Mouse (Mus musculus): ENCODE measurements around the gene Atl3. TPM values are rescaled to one million over a fixed set of nuclear protein-coding genes. Genes with fewer than 3 reads are reported as not detected.
A peak's percentile ranks its signal among the peaks of the same experiment; 100 is the strongest.

Atl3 gene
- polyA plus RNA-seq, 1 experiment, result 15.3 TPM

DNA sequence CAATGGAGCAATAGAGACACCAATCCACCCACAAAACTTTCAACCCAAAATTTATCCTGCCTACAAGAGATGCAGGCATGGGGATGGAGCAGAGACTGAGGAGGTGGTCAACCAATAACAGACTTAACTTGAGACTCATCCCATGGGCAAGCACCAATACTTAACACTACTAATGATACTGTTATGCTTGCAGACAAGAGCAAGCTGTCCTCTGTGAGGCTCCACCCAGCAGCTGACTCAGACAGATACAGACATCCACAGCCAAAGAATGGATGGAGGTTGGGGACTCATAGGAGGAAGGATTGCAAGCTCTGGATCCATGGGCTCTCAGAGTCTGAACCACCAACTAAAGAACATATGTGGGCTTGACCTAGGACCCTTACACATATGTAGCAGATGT, 59.6 kb downstream of the Atl3 start:
- Histone ChIP-seq H3K36me3 (ENCODE audit: control insufficient read depth, insufficient read depth, low read length) (no peaks in the 10 kb centered on the region), H3K4me3 (ENCODE audit: control insufficient read depth, insufficient read depth, low read length) (no peak overlapping the region), H3K27ac (ENCODE audit: control insufficient read depth, insufficient read depth, low read length) (no peak overlapping the region), H3K27me3 (ENCODE audit: control insufficient read depth, insufficient read depth, low read length) (no peaks in the 10 kb centered on the region), H3K4me1 (replicated peaks; ENCODE audit: control insufficient read depth, insufficient read depth, low read length) (peaks cover 7% of the 10 kb centered on the region)
- no peak for TF ChIP-seq CTCF (IDR thresholded peaks at IDR 0.05; ENCODE audit: borderline replicate concordance, control insufficient read depth, extremely low read depth, insufficient read depth, low read length, poor library complexity)
- no peak for TF ChIP-seq POLR2A (IDR thresholded peaks at IDR 0.05; ENCODE audit: control insufficient read depth, extremely low read depth, insufficient read depth, low read length, poor library complexity)
- DNase-seq, result no peak

DNA sequence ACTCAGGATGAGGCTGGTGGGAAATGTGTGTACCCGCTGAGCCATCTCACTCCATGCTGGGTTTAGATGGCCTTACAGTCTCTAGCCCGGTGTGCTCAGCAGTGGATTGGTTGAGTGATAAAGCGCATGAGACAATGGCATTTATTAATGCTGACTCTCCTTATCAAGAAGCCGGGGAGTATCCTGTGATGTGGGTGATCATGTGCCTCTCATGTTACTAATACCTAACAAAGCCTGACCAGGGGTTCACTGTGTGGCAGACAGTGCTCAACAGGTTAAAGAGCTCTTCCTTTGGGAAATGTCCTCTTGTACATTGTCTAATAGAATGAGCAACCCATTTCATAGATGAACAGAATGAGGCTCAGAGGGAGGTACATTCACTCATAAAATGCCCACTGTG, 61.0 kb downstream of the Atl3 start:
- DNase-seq, result no peak
- Histone ChIP-seq H3K36me3 (ENCODE audit: control insufficient read depth, insufficient read depth, low read length) (no peaks in the 10 kb centered on the region), H3K27me3 (ENCODE audit: control insufficient read depth, insufficient read depth, low read length) (no peaks in the 10 kb centered on the region), H3K4me3 (ENCODE audit: control insufficient read depth, insufficient read depth, low read length) (no peak overlapping the region), H3K4me1 (replicated peaks; ENCODE audit: control insufficient read depth, insufficient read depth, low read length) (peaks cover 9% of the 10 kb centered on the region), H3K27ac (ENCODE audit: control insufficient read depth, insufficient read depth, low read length) (no peak overlapping the region)
- TF ChIP-seq CTCF (IDR thresholded peaks at IDR 0.05; ENCODE audit: borderline replicate concordance, control insufficient read depth, extremely low read depth, insufficient read depth, low read length, poor library complexity) (no peak), POLR2A (IDR thresholded peaks at IDR 0.05; ENCODE audit: control insufficient read depth, extremely low read depth, insufficient read depth, low read length, poor library complexity) (no peak)
- 97% methylated on average over 4 of the region's 4 CpGs for WGBS

DNA sequence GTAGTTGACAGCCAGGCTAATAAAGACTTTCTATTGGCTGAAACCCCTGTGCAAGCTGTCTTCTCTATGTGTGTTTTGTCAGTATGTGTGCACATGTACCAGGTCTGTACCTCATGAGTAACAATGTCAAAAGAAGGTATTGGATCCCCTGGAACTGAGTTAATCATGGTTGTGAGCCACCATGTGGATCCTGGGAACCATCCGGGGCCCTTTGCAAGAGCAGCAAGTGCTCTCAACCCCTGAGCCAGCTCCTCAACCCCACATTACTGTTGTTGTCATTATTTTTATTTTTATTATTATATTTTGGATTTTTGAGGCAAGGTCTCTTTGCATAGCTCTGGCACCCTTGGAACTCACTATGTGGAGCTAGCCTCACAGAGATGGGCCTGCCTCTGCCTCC, 62.8 kb downstream of the Atl3 start:
- Histone ChIP-seq H3K4me1 (replicated peaks; ENCODE audit: control insufficient read depth, insufficient read depth, low read length) (peaks cover 9% of the 10 kb centered on the region), H3K27me3 (ENCODE audit: control insufficient read depth, insufficient read depth, low read length) (no peaks in the 10 kb centered on the region), H3K4me3 (ENCODE audit: control insufficient read depth, insufficient read depth, low read length) (no peak overlapping the region), H3K27ac (ENCODE audit: control insufficient read depth, insufficient read depth, low read length) (no peak overlapping the region), H3K36me3 (ENCODE audit: control insufficient read depth, insufficient read depth, low read length) (no peaks in the 10 kb centered on the region)
- no peak for TF ChIP-seq CTCF (IDR thresholded peaks at IDR 0.05; ENCODE audit: borderline replicate concordance, control insufficient read depth, extremely low read depth, insufficient read depth, low read length, poor library complexity)
- TF ChIP-seq POLR2A (IDR thresholded peaks at IDR 0.05; ENCODE audit: control insufficient read depth, extremely low read depth, insufficient read depth, low read length, poor library complexity), result no peak
- DNase-seq, result no peak
- 100% methylated on average over 1 of the region's 1 CpGs for WGBS

DNA sequence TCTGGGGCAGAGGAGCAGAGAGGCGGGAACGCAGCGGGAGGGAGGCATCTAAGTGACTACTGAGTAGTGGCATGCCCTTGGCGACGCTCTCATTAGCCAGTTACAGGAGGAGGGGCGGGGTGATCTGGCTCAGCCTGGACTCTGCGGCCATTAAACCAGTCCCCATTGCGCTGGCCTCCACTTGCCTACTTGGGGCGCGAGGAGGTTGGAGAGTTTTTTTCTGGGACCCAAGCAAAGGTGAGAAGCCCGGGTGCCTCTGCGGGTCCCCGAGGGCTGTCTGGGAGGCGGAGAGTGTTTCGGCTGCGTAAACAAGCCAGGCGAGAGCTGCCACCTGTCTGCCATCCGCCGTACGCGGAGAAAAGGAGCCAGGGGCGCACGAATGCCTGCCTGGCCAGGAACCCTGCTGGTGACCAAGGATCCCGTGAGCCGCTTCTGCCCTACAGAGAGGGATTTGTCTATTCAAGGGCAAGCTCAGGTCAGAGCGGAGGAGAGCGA, 63.5 kb downstream of the Atl3 start, which contains the start of gene Pla2g16:
Gene Pla2g16 (plus strand): TSS at position 132 of the 495 bp plus-strand sequence.
- Histone ChIP-seq H3K27ac (ENCODE audit: control insufficient read depth, insufficient read depth, low read length) (peak within 1 kb of the TSS; percentile 33), H3K4me3 (ENCODE audit: control insufficient read depth, insufficient read depth, low read length) (peak within 1 kb of the TSS; percentile 61), H3K4me1 (replicated peaks; ENCODE audit: control insufficient read depth, insufficient read depth, low read length) (peaks cover 9% of the 10 kb centered on the region), H3K36me3 (ENCODE audit: control insufficient read depth, insufficient read depth, low read length) (no peaks in the 10 kb centered on the region), H3K27me3 (ENCODE audit: control insufficient read depth, insufficient read depth, low read length) (no peaks in the 10 kb centered on the region)
- DNase-seq, result peak; percentile 72
- under 1% methylated on average over 27 of the region's 27 CpGs for WGBS
- TF ChIP-seq CTCF (IDR thresholded peaks at IDR 0.05; ENCODE audit: borderline replicate concordance, control insufficient read depth, extremely low read depth, insufficient read depth, low read length, poor library complexity), result no peak
- no peak for TF ChIP-seq POLR2A (IDR thresholded peaks at IDR 0.05; ENCODE audit: control insufficient read depth, extremely low read depth, insufficient read depth, low read length, poor library complexity)

DNA sequence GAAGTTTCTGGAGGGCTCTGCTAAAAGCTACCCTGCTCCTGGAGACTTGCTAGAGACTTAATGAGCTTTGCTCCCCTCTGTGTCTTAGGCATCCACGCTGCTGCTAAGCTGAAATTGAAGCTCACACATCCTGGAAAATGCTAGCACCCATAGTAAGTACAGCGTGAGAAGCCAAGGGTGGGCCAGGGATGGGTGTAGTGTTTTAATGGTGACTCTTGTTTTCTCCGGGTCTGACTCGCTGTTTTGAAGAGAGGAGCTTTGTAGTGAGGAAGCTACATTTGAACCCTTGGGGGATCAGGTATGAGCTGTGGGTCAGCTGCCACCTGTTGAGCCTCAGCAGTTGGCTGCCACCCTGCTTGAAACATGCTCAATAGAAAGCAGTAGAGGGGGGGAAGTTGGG, 64.0 kb downstream of the Atl3 start:
- peak overlapping the region; percentile 33 for H3K27ac ChIP-seq (ENCODE audit: control insufficient read depth, insufficient read depth, low read length)
- DNase-seq, result no peak
- peaks cover 9% of the 10 kb centered on the region for H3K4me1 ChIP-seq (replicated peaks; ENCODE audit: control insufficient read depth, insufficient read depth, low read length)
- H3K36me3 ChIP-seq (ENCODE audit: control insufficient read depth, insufficient read depth, low read length), result no peaks in the 10 kb centered on the region
- peak overlapping the region; percentile 61 for H3K4me3 ChIP-seq (ENCODE audit: control insufficient read depth, insufficient read depth, low read length)
- TF ChIP-seq CTCF (IDR thresholded peaks at IDR 0.05; ENCODE audit: borderline replicate concordance, control insufficient read depth, extremely low read depth, insufficient read depth, low read length, poor library complexity), result no peak
- no peak for TF ChIP-seq POLR2A (IDR thresholded peaks at IDR 0.05; ENCODE audit: control insufficient read depth, extremely low read depth, insufficient read depth, low read length, poor library complexity)
- WGBS, result 0% methylated on average over 4 of the region's 4 CpGs
- H3K27me3 ChIP-seq (ENCODE audit: control insufficient read depth, insufficient read depth, low read length), result no peaks in the 10 kb centered on the region

DNA sequence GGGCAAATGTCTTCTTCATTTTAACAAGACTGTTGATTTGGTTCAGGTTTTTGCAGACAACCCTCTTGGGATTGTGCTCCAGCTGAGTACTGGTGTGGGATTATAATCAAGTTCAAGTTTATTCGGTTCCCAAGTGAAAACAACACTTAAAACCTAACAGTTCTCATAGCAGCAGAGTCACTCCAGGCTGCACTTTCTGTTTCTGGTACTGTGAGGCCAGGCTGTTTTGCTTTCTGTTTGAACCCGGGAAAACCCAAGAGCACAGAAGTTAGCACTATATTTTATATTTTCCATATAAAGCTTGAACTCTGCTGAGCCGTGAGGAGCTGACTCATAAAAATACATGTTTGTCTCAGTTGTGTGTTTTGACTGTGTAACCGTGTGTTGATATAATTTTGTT, 64.8 kb downstream of the Atl3 start:
- Histone ChIP-seq H3K36me3 (ENCODE audit: control insufficient read depth, insufficient read depth, low read length) (no peaks in the 10 kb centered on the region), H3K4me3 (ENCODE audit: control insufficient read depth, insufficient read depth, low read length) (peak overlapping the region; percentile 61), H3K27me3 (ENCODE audit: control insufficient read depth, insufficient read depth, low read length) (no peaks in the 10 kb centered on the region), H3K4me1 (replicated peaks; ENCODE audit: control insufficient read depth, insufficient read depth, low read length) (peaks cover 9% of the 10 kb centered on the region), H3K27ac (ENCODE audit: control insufficient read depth, insufficient read depth, low read length) (peak overlapping the region; percentile 33)
- 32% methylated on average over 4 of the region's 4 CpGs for WGBS
- peak; percentile 8 for DNase-seq
- TF ChIP-seq CTCF (IDR thresholded peaks at IDR 0.05; ENCODE audit: borderline replicate concordance, control insufficient read depth, extremely low read depth, insufficient read depth, low read length, poor library complexity), result no peak
- TF ChIP-seq POLR2A (IDR thresholded peaks at IDR 0.05; ENCODE audit: control insufficient read depth, extremely low read depth, insufficient read depth, low read length, poor library complexity), result no peak

DNA sequence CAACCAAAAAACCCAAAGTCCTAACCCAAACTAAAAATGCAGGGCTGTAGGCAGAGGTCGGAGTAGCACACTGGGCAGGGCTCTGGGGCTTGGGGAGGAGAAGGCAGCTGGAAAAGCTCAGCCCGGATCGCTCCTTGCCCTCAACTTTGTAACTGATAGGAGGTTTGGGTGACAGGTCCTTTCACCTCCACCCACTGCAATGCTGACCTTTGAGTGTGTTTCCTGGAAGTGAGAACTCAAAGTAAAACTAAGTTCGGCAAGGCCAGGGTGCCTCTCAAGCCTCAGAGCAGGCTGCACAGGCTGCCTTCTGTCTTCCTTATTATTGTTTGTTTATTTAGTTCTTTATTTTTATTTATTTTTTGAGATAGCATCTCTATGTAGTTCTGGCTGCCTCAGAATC, 66.1 kb downstream of the Atl3 start:
- whole genome bisulfite sequencing, result 84% methylated on average over 4 of the region's 4 CpGs
- H3K4me3 ChIP-seq (ENCODE audit: control insufficient read depth, insufficient read depth, low read length), result no peak overlapping the region
- H3K36me3 ChIP-seq (ENCODE audit: control insufficient read depth, insufficient read depth, low read length), result no peaks in the 10 kb centered on the region
- no peak for TF ChIP-seq CTCF (IDR thresholded peaks at IDR 0.05; ENCODE audit: borderline replicate concordance, control insufficient read depth, extremely low read depth, insufficient read depth, low read length, poor library complexity)
- no peak for TF ChIP-seq POLR2A (IDR thresholded peaks at IDR 0.05; ENCODE audit: control insufficient read depth, extremely low read depth, insufficient read depth, low read length, poor library complexity)
- H3K27ac ChIP-seq (ENCODE audit: control insufficient read depth, insufficient read depth, low read length), result no peak overlapping the region
- H3K27me3 ChIP-seq (ENCODE audit: control insufficient read depth, insufficient read depth, low read length), result no peaks in the 10 kb centered on the region
- H3K4me1 ChIP-seq (replicated peaks; ENCODE audit: control insufficient read depth, insufficient read depth, low read length), result peaks cover 9% of the 10 kb centered on the region
- DNase-seq, result no peak
